In the genomic region with DNA sequence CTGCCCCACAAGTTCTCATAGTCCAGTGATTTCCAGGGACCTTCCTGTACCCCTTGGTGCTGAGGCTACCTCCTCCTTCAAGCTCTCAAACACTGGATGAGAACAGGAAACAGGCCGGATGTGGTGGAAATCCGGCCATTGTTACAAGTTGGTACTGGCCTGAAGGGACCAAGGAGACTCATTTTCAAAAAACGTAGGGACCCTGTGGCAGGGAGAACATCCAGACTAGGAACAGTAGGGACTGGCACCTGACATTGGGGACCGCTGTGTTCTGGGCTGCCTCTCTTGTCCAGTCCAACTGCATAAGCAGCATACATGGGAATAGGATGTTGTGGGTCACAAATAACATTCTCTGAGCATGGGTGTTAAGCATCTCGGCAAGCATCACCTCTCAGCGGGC, we compare ENCODE assay signal across 8 mouse cellular contexts. TPM values are rescaled to one million over a fixed set of nuclear protein-coding genes. Genes with fewer than 3 reads are reported as not detected.
DNase-seq lines count a peak whose midpoint lies in the region; ATAC-seq lines count a peak whose summit lies in the region.

No protein-coding gene starts in this region.

- no peak for DNase-seq in heart, embryonic 10.5 days (ENCODE audit: low spot score)
- peak; percentile 72 for DNase-seq in kidney, adult 9 months
- peak; percentile 67 for DNase-seq in lung, postnatal 10 days
- no peak for DNase-seq in urinary bladder, postnatal 14 days (ENCODE audit: low spot score)
- no peak for DNase-seq in ovary, postnatal 36 days (ENCODE audit: low spot score)
- no peak for DNase-seq in MN1 (ENCODE audit: low spot score)
- no peak for DNase-seq in thymus, postnatal 36 days

- no peaks in the 10 kb centered on the region for H3K9me3 ChIP-seq in embryonic facial prominence, embryonic 13.5 days
- no peaks in the 10 kb centered on the region for H3K9me3 ChIP-seq in heart, embryonic 10.5 days

- ATAC-seq in embryonic facial prominence, embryonic 13.5 days (ENCODE audit: insufficient number of reproducible peaks, insufficient read depth, low FRiP score, low TSS enrichment, low read depth): no peak

- WGBS in embryonic facial prominence, embryonic 13.5 days: 76% methylated on average over 6 of the region's 6 CpGs
- 64% methylated on average over 6 of the region's 6 CpGs for WGBS in heart, embryonic 10.5 days

- peaks cover 51% of the 10 kb centered on the region for H3K36me3 ChIP-seq in embryonic facial prominence, embryonic 13.5 days
- peaks cover 45% of the 10 kb centered on the region for H3K36me3 ChIP-seq in heart, embryonic 10.5 days

- H3K9ac ChIP-seq in embryonic facial prominence, embryonic 13.5 days: peak overlapping the region; percentile 93; the same call in 1 of the 2 replicates

- H3K4me2 ChIP-seq in embryonic facial prominence, embryonic 13.5 days: peak overlapping the region; percentile 100

- peaks cover 32% of the 10 kb centered on the region for H3K4me1 ChIP-seq in embryonic facial prominence, embryonic 13.5 days
- H3K4me1 ChIP-seq in heart, embryonic 10.5 days: peaks cover 30% of the 10 kb centered on the region

- peak overlapping the region; percentile 77; the same call in 1 of the 2 replicates for H3K4me3 ChIP-seq in embryonic facial prominence, embryonic 13.5 days
- H3K4me3 ChIP-seq in heart, embryonic 10.5 days: peak overlapping the region; percentile 80

- H3K27me3 ChIP-seq in embryonic facial prominence, embryonic 13.5 days: no peaks in the 10 kb centered on the region
- no peaks in the 10 kb centered on the region for H3K27me3 ChIP-seq in heart, embryonic 10.5 days (ENCODE audit: insufficient read depth, poor library complexity, severe bottlenecking)

- H3K27ac ChIP-seq in embryonic facial prominence, embryonic 13.5 days: 0 out of 2 replicates have a peak overlapping the region, but pooled peaks have one; percentile 24
- H3K27ac ChIP-seq in heart, embryonic 10.5 days: peak overlapping the region; percentile 63; the same call in 1 of the 2 replicates

RNA-seq across cellular contexts. Expression of a gene that starts 3.5 kb away (rescaled TPM):
- 53.4 and 53.6 TPM in 2 replicates for polyA plus RNA-seq in embryonic facial prominence, embryonic 13.5 days (2015; fragmentation: Nextera tagmentation; extraction: Ambion mirVana)
- polyA plus RNA-seq in heart, embryonic 10.5 days (2016; fragmentation: Nextera tagmentation; extraction: Ambion mirVana): 33.2 and 39.2 TPM in 2 replicates

RNA-seq across cellular contexts. Expression of a gene that starts 18.9 kb away (rescaled TPM):
- polyA plus RNA-seq in embryonic facial prominence, embryonic 13.5 days (2015; fragmentation: Nextera tagmentation; extraction: Ambion mirVana): 84.1 and 108 TPM in 2 replicates
- 79.1 and 92.0 TPM in 2 replicates for polyA plus RNA-seq in heart, embryonic 10.5 days (2016; fragmentation: Nextera tagmentation; extraction: Ambion mirVana)

RNA-seq across cellular contexts. Expression of a gene that starts 19.3 kb away (rescaled TPM):
- polyA plus RNA-seq in embryonic facial prominence, embryonic 13.5 days (2015; fragmentation: Nextera tagmentation; extraction: Ambion mirVana): 37.5 and 43.0 TPM in 2 replicates
- 31.1 and 35.0 TPM in 2 replicates for polyA plus RNA-seq in heart, embryonic 10.5 days (2016; fragmentation: Nextera tagmentation; extraction: Ambion mirVana)

RNA-seq across cellular contexts. Expression of a gene that starts 33.8 kb away (rescaled TPM):
- polyA plus RNA-seq in embryonic facial prominence, embryonic 13.5 days (2015; fragmentation: Nextera tagmentation; extraction: Ambion mirVana): 1.6 and 1.9 TPM in 2 replicates
- polyA plus RNA-seq in heart, embryonic 10.5 days (2016; fragmentation: Nextera tagmentation; extraction: Ambion mirVana): 0.28 and 0.64 TPM in 2 replicates

RNA-seq across cellular contexts. Expression of a gene that starts 41.7 kb away (rescaled TPM):
- 28.3 and 28.6 TPM in 2 replicates for polyA plus RNA-seq in embryonic facial prominence, embryonic 13.5 days (2015; fragmentation: Nextera tagmentation; extraction: Ambion mirVana)
- polyA plus RNA-seq in heart, embryonic 10.5 days (2016; fragmentation: Nextera tagmentation; extraction: Ambion mirVana): 18.6 and 20.7 TPM in 2 replicates

Comparison
In these comparisons a context has a peak if more than half of its experiments do, and no peak if none do; other contexts are left out.
1. DNase-seq: peak in kidney, adult 9 months (single experiment) and lung, postnatal 10 days (single experiment); none in heart, embryonic 10.5 days (single experiment), urinary bladder, postnatal 14 days (single experiment), ovary, postnatal 36 days (single experiment), MN1 (single experiment) and thymus, postnatal 36 days (0 of 2).